Mouse (Mus musculus): ENCODE measurements around the gene Dnah10.

DNA sequence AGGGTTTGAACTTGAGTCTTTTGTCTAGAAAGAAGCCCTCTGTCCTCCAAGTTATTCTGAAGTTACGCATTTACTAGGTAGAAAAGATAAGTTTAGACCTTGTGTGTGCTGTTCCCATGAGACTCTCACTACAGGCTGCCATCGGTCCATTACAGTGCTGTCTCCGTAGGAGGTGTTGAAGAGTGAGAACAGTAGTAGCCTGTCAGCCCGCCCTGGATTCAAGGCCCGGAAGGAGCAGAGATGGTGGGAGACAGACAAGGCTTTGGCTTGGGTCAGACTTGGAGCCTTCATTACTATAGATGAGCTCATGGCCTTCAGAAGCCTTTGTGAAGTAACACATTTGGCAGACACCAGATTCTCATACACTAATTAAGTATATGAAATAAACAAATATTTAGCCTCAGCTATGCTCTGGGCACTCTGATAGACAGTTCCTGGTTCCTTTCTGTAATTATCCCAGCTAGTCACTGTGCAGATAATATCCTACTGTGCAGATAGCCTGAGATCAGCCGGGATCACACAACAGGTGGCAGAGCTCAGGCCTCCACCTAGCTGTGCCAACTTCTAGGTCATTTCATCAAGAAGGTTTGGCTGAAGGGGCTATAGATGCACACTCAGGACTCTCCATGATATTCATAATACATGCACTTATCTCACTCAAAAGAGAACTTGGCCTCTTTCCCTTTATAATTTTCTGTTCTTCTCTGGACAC lies 149.2 kb downstream of the Dnah10 start:
- TF ChIP-seq CTCF (IDR thresholded peaks at IDR 0.05; ENCODE audit: control insufficient read depth, insufficient read depth, low read length) (no peak), POLR2A (IDR thresholded peaks at IDR 0.05; ENCODE audit: borderline replicate concordance, control insufficient read depth, low read depth, low read length) (no peak)
